26 mouse cellular contexts compared by ENCODE assay signal in genomic region chr14:96362727-96363126, GRCm38 (mm10).
A peak's percentile ranks its signal among the peaks of the same experiment; 100 is the strongest.
DNase-seq lines count a peak whose midpoint lies in the region; ATAC-seq and TF ChIP-seq lines count a peak whose summit lies in the region.
"Had no signal": no experiment of that assay in that cellular context is flagged by ENCODE, and none has a peak within 500 bp of the region (broad histone marks: within the 10 kb centered on the region; RNA-seq: fewer than 3 reads in every experiment).

No protein-coding gene starts in this region.

- H3K27me3 ChIP-seq in MEL (ENCODE audit: control insufficient read depth in 1 of 2, insufficient read depth in 2 of 2, low read length in 2 of 2), result no peaks in the 10 kb centered on the region
- H3K27me3 ChIP-seq in forebrain, embryonic 11.5 days (ENCODE audit: control insufficient read depth, insufficient read depth, low read length), result no peaks in the 10 kb centered on the region
- no peaks in the 10 kb centered on the region for H3K27me3 ChIP-seq in midbrain, embryonic 16.5 days (ENCODE audit: control insufficient read depth, insufficient read depth, low read depth, low read length)
- H3K27me3 ChIP-seq: CH12.LX, Patski had no signal

- no peak for TF ChIP-seq POLR2A in MEL (IDR thresholded peaks at IDR 0.05; ENCODE audit: control insufficient read depth in 1 of 2, insufficient read depth in 1 of 2, low read depth in 1 of 2, low read length in 2 of 2, poor library complexity in 1 of 2)

- no peaks in the 10 kb centered on the region; a peak in 1 of 4 replicates for H3K36me3 ChIP-seq in MEL (ENCODE audit: control insufficient read depth in 1 of 2, insufficient read depth in 2 of 2, low read length in 2 of 2)
- no peaks in the 10 kb centered on the region for H3K36me3 ChIP-seq in forebrain, embryonic 11.5 days (ENCODE audit: control insufficient read depth, insufficient read depth, low read length)
- H3K36me3 ChIP-seq in midbrain, embryonic 16.5 days (ENCODE audit: control insufficient read depth, insufficient read depth, low read length), result no peaks in the 10 kb centered on the region
- H3K36me3 ChIP-seq: G1E had no signal

- no peak overlapping the region for H3K9ac ChIP-seq in MEL (ENCODE audit: control insufficient read depth, low read depth, low read length, poor library complexity, severe bottlenecking)
- no peak overlapping the region for H3K9ac ChIP-seq in forebrain, embryonic 11.5 days (ENCODE audit: low read length)
- no peak overlapping the region for H3K9ac ChIP-seq in midbrain, embryonic 16.5 days (ENCODE audit: low read depth, low read length)

- no peak for TF ChIP-seq RAD21 in MEL (IDR thresholded peaks at IDR 0.05; ENCODE audit: low read depth, low read length)

- peaks cover 0 to 3% of the 10 kb centered on the region in 2 experiments; a peak in 1 of 4 replicates for H3K4me1 ChIP-seq in MEL (ENCODE audit: control insufficient read depth in 1 of 2, insufficient read depth in 2 of 2, low read length in 2 of 2)
- H3K4me1 ChIP-seq in forebrain, embryonic 11.5 days (replicated peaks; ENCODE audit: control insufficient read depth, insufficient read depth, low read length), result no peaks in the 10 kb centered on the region
- no peaks in the 10 kb centered on the region for H3K4me1 ChIP-seq in midbrain, embryonic 16.5 days (ENCODE audit: control insufficient read depth, insufficient read depth, low read length)

- DNase-seq in 416B (ENCODE audit: low read depth) (peak; percentile 4), MEL (ENCODE audit: low read depth, low spot score) (peak; percentile 53), MEL-GATA-1-ER (ENCODE audit: extremely low read depth, low read depth) (peak; percentile 24)
- peak; percentile 25 for DNase-seq in c-Kit-positive CD71-positive TER-119-negative erythroid progenitor cells, embryonic 14.5 days (ENCODE audit: low read depth)
- no peak for DNase-seq in forebrain, embryonic 11.5 days (ENCODE audit: low spot score)
- DNase-seq in heart, postnatal 4 days, result no peak
- DNase-seq in cerebellum, adult 11-12 months, result no peak
- DNase-seq: adrenal gland, adult 2 months; adrenal gland, adult 8-10 months; adrenal gland, postnatal 10 days; adrenal gland, postnatal 14 days; adrenal gland, postnatal 25 days; adrenal gland, postnatal 36 days; B cell, adult 2 months; cerebellum, adult 11 months; cerebellum, adult 18-20 months; cerebellum, adult 2 months; cerebellum, adult 8-10 months; cerebellum, adult 9-10 months; cerebellum, adult 9-11 months had no signal

- H3K27ac ChIP-seq in MEL (ENCODE audit: control insufficient read depth, low read depth, low read length), result no peak overlapping the region
- no peak overlapping the region for H3K27ac ChIP-seq in forebrain, embryonic 11.5 days (ENCODE audit: low read depth, low read length)
- no peak overlapping the region for H3K27ac ChIP-seq in midbrain, embryonic 16.5 days (ENCODE audit: low read length)

- TF ChIP-seq EP300 in MEL (IDR thresholded peaks at IDR 0.05; ENCODE audit: low read depth in 1 of 2, low read length in 2 of 2), result peak; percentile 81 to 84

- H3K9me3 ChIP-seq in MEL (replicated peaks; ENCODE audit: insufficient read depth, low read length), result no peaks in the 10 kb centered on the region
- no peaks in the 10 kb centered on the region for H3K9me3 ChIP-seq in forebrain, embryonic 11.5 days (ENCODE audit: control insufficient read depth, low read length)
- H3K9me3 ChIP-seq in midbrain, embryonic 16.5 days (replicated peaks; ENCODE audit: control insufficient read depth, low read length, poor library complexity, severe bottlenecking), result no peaks in the 10 kb centered on the region

- no peak overlapping the region for H3K4me2 ChIP-seq in forebrain, embryonic 11.5 days (ENCODE audit: low read depth, low read length, severe bottlenecking)
- no peak overlapping the region for H3K4me2 ChIP-seq in midbrain, embryonic 16.5 days (ENCODE audit: low read length)

- ATAC-seq in forebrain, embryonic 11.5 days (replicated peaks; ENCODE audit: low FRiP score), result no peak
- no peak for ATAC-seq in midbrain, embryonic 16.5 days
- ATAC-seq: activated CD4-positive, CD25-positive, alpha-beta regulatory T cell, adult 4 months; CD4-positive, CD25-positive, alpha-beta regulatory T cell, adult 4 months; Patski had no signal

- 89% methylated on average over 3 of the region's 3 CpGs for WGBS in forebrain, embryonic 11.5 days
- 87% methylated on average over 3 of the region's 3 CpGs for WGBS in midbrain, embryonic 16.5 days

- no peak overlapping the region for H3K4me3 ChIP-seq in MEL (ENCODE audit: control insufficient read depth in 1 of 2, insufficient read depth in 1 of 2, low read depth in 2 of 2, low read length in 2 of 2)
- no peak overlapping the region for H3K4me3 ChIP-seq in forebrain, embryonic 11.5 days (ENCODE audit: low read depth, low read length)
- H3K4me3 ChIP-seq in midbrain, embryonic 16.5 days (ENCODE audit: low read depth, low read length), result no peak overlapping the region

- TF ChIP-seq CTCF in MEL (IDR thresholded peaks at IDR 0.05 in 2 of 3, conservative IDR thresholded peaks at IDR 0.05 in 1 of 3; ENCODE audit: control insufficient read depth in 1 of 3, insufficient read depth in 1 of 3, low read depth in 2 of 3, low read length in 3 of 3, poor library complexity in 1 of 3, severe bottlenecking in 1 of 3), result no peak

- no peaks in the 10 kb centered on the region for H3K79me2 ChIP-seq in MEL (ENCODE audit: control insufficient read depth, insufficient read depth, low read length, poor library complexity)

TF ChIP-seq in MEL, 35 proteins besides CTCF, POLR2A, EP300 and RAD21:
- TF ChIP-seq ELF1 (IDR thresholded peaks at IDR 0.05; ENCODE audit: low read depth, low read length) (no peak), ZKSCAN1 (IDR thresholded peaks at IDR 0.05; ENCODE audit: low read depth, low read length) (no peak), TCF12 (IDR thresholded peaks at IDR 0.05; ENCODE audit: low read depth, low read length) (peak; percentile 74), ZNF384 (IDR thresholded peaks at IDR 0.05; ENCODE audit: low read depth, low read length) (no peak), TAL1 (IDR thresholded peaks at IDR 0.05; ENCODE audit: low read length) (peak; percentile 49), MEF2A (IDR thresholded peaks at IDR 0.05; ENCODE audit: extremely low read depth, insufficient replicate concordance, low read depth, low read length, poor library complexity, severe bottlenecking) (no peak), GATA1 (IDR thresholded peaks at IDR 0.05; ENCODE audit: low read depth, low read length) (peak; percentile 81), CHD1 (IDR thresholded peaks at IDR 0.05; ENCODE audit: low read depth, low read length) (no peak)

Comparison
In these comparisons a context has a peak if more than half of its experiments do, and no peak if none do; other contexts are left out.
1. DNase-seq: peak in 416B (single experiment), MEL (single experiment), MEL-GATA-1-ER (single experiment) and c-Kit-positive CD71-positive TER-119-negative erythroid progenitor cells, embryonic 14.5 days (single experiment); none in forebrain, embryonic 11.5 days (single experiment), heart, postnatal 4 days (single experiment) and cerebellum, adult 11-12 months (single experiment).